In genomic region chr14:75136119-75136966, GRCm38 (mm10) we compare ENCODE assay signal across 9 mouse cellular contexts. TPM values are rescaled to one million over a fixed set of nuclear protein-coding genes. Genes with fewer than 3 reads are reported as not detected.
DNase-seq lines count a peak whose midpoint lies in the region; ATAC-seq and TF ChIP-seq lines count a peak whose summit lies in the region.
"Had no signal": no experiment of that assay in that cellular context is flagged by ENCODE, and none has a peak within 500 bp of the region (broad histone marks: within the 10 kb centered on the region; RNA-seq: fewer than 3 reads in every experiment).

No protein-coding gene starts in this region.

- TF ChIP-seq CTCF in olfactory bulb, adult 2 months (IDR thresholded peaks at IDR 0.05; ENCODE audit: insufficient read depth, low read depth, low read length), result no peak

- H3K27ac ChIP-seq in heart, embryonic 10.5 days, result peak overlapping the region; percentile 56; the same call in 1 of the 2 replicates
- peak overlapping the region; percentile 43 for H3K27ac ChIP-seq in liver, embryonic 12.5 days
- H3K27ac ChIP-seq in olfactory bulb, adult 2 months (ENCODE audit: insufficient read depth, low read depth, low read length), result no peak overlapping the region
- no peak overlapping the region for H3K27ac ChIP-seq in hindbrain, embryonic 13.5 days
- no peak overlapping the region for H3K27ac ChIP-seq in forebrain, embryonic 15.5 days (replicated peaks)
- H3K27ac ChIP-seq: neural tube, embryonic 12.5 days had no signal

- H3K9me3 ChIP-seq in heart, embryonic 10.5 days, result no peaks in the 10 kb centered on the region
- H3K9me3 ChIP-seq in liver, embryonic 12.5 days (replicated peaks), result no peaks in the 10 kb centered on the region
- H3K9me3 ChIP-seq in hindbrain, embryonic 13.5 days, result no peaks in the 10 kb centered on the region
- H3K9me3 ChIP-seq in forebrain, embryonic 15.5 days, result no peaks in the 10 kb centered on the region
- H3K9me3 ChIP-seq: neural tube, embryonic 12.5 days had no signal

- peak overlapping the region; percentile 66 for H3K4me2 ChIP-seq in liver, embryonic 12.5 days
- H3K4me2 ChIP-seq in hindbrain, embryonic 13.5 days, result no peak overlapping the region
- no peak overlapping the region for H3K4me2 ChIP-seq in forebrain, embryonic 15.5 days (replicated peaks)
- H3K4me2 ChIP-seq: neural tube, embryonic 12.5 days had no signal

- 66% methylated on average over 25 of the region's 25 CpGs for WGBS in heart, embryonic 10.5 days
- 28% methylated on average over 25 of the region's 25 CpGs for WGBS in liver, embryonic 12.5 days (ENCODE audit: insufficient replicate concordance)
- 84% methylated on average over 25 of the region's 25 CpGs for WGBS in olfactory bulb, adult 2 months
- 83% methylated on average over 25 of the region's 25 CpGs for WGBS in hindbrain, embryonic 13.5 days
- 86% methylated on average over 25 of the region's 25 CpGs for WGBS in forebrain, embryonic 15.5 days

- no peak for TF ChIP-seq POLR2A in olfactory bulb, adult 2 months (IDR thresholded peaks at IDR 0.05; ENCODE audit: insufficient read depth, low read depth, low read length)

- no peaks in the 10 kb centered on the region for H3K36me3 ChIP-seq in heart, embryonic 10.5 days
- no peaks in the 10 kb centered on the region for H3K36me3 ChIP-seq in liver, embryonic 12.5 days
- no peaks in the 10 kb centered on the region for H3K36me3 ChIP-seq in hindbrain, embryonic 13.5 days
- H3K36me3 ChIP-seq in forebrain, embryonic 15.5 days, result no peaks in the 10 kb centered on the region
- H3K36me3 ChIP-seq: neural tube, embryonic 12.5 days had no signal

- H3K4me1 ChIP-seq in heart, embryonic 10.5 days, result peaks cover 18% of the 10 kb centered on the region
- peaks cover 74% of the 10 kb centered on the region for H3K4me1 ChIP-seq in liver, embryonic 12.5 days
- H3K4me1 ChIP-seq in olfactory bulb, adult 2 months (ENCODE audit: control insufficient read depth, insufficient read depth, low read length), result no peaks in the 10 kb centered on the region
- H3K4me1 ChIP-seq in hindbrain, embryonic 13.5 days (replicated peaks), result 0 out of 2 replicates have a peak, but pooled peaks cover 2% of the 10 kb centered on the region
- H3K4me1 ChIP-seq in forebrain, embryonic 15.5 days, result no peaks in the 10 kb centered on the region
- H3K4me1 ChIP-seq: neural tube, embryonic 12.5 days had no signal

- peak overlapping the region; percentile 57 for H3K9ac ChIP-seq in liver, embryonic 12.5 days
- no peak overlapping the region for H3K9ac ChIP-seq in hindbrain, embryonic 13.5 days
- no peak overlapping the region for H3K9ac ChIP-seq in forebrain, embryonic 15.5 days (replicated peaks)
- H3K9ac ChIP-seq: neural tube, embryonic 12.5 days had no signal

- peak; percentile 46 for ATAC-seq in activated CD4-positive, CD25-positive, alpha-beta regulatory T cell, adult 4 months
- ATAC-seq in liver, embryonic 12.5 days, result no peak
- no peak for ATAC-seq in hindbrain, embryonic 13.5 days (ENCODE audit: low FRiP score)
- no peak for ATAC-seq in forebrain, embryonic 15.5 days (replicated peaks)

- DNase-seq in heart, embryonic 10.5 days (ENCODE audit: low spot score), result no peak
- DNase-seq in heart, postnatal 4 days, result no peak
- no peak for DNase-seq in cerebellum, postnatal 14 days

- H3K4me3 ChIP-seq in heart, embryonic 10.5 days, result 0 out of 2 replicates have a peak overlapping the region, but pooled peaks have one; percentile 10
- peak overlapping the region; percentile 35 for H3K4me3 ChIP-seq in liver, embryonic 12.5 days
- 0 out of 2 replicates have a peak overlapping the region, but pooled peaks have one; percentile 0 for H3K4me3 ChIP-seq in olfactory bulb, adult 2 months (ENCODE audit: insufficient read depth, low read depth, low read length)
- no peak overlapping the region for H3K4me3 ChIP-seq in hindbrain, embryonic 13.5 days
- no peak overlapping the region for H3K4me3 ChIP-seq in forebrain, embryonic 15.5 days
- H3K4me3 ChIP-seq: neural tube, embryonic 12.5 days had no signal

- peaks cover 12% of the 10 kb centered on the region; the same call in 1 of the 2 replicates for H3K27me3 ChIP-seq in heart, embryonic 10.5 days (ENCODE audit: insufficient read depth, poor library complexity, severe bottlenecking)
- H3K27me3 ChIP-seq in liver, embryonic 12.5 days (replicated peaks), result peaks cover 17% of the 10 kb centered on the region
- 0 out of 2 replicates have a peak, but pooled peaks cover 8% of the 10 kb centered on the region for H3K27me3 ChIP-seq in hindbrain, embryonic 13.5 days
- no peaks in the 10 kb centered on the region for H3K27me3 ChIP-seq in forebrain, embryonic 15.5 days
- H3K27me3 ChIP-seq: neural tube, embryonic 12.5 days had no signal

RNA-seq across cellular contexts. Expression of gene Lcp1, which starts 5.4 kb away (rescaled TPM):
- polyA plus RNA-seq in heart, embryonic 10.5 days (2016; fragmentation: Nextera tagmentation; extraction: Ambion mirVana), result 25.5 and 30.8 TPM in 2 replicates
- total RNA-seq in heart, postnatal 4 days (2021), result 10 to 100 TPM; 17.9 to 18.3 TPM
- polyA plus RNA-seq in activated CD4-positive, CD25-positive, alpha-beta regulatory T cell, adult 4 months (2017; shearing (Covaris generic)), result 1,000 to 10,000 TPM; 1,354 to 1,613 TPM
- polyA plus RNA-seq in liver, embryonic 12.5 days (2016; fragmentation: Nextera tagmentation; extraction: Ambion mirVana), result 36.2 and 39.8 TPM in 2 replicates
- not detected in 2 replicates for polyA plus RNA-seq in olfactory bulb, adult 2 months (2012; ENCODE audit: insufficient read depth, insufficient read length, low replicate concordance, missing spikeins)
- polyA plus RNA-seq in hindbrain, embryonic 13.5 days (2015; fragmentation: Nextera tagmentation; extraction: Ambion mirVana), result 15.6 and 16.0 TPM in 2 replicates
- polyA plus RNA-seq in forebrain, embryonic 15.5 days (2015; fragmentation: Nextera tagmentation; extraction: Ambion mirVana), result 11.2 and 12.4 TPM in 2 replicates

RNA-seq across cellular contexts. Expression of gene Lrrc63, which starts 5.7 kb away (rescaled TPM):
- 0.13 TPM in 1 of 2 replicates, not detected in the other for polyA plus RNA-seq in heart, embryonic 10.5 days (2016; fragmentation: Nextera tagmentation; extraction: Ambion mirVana)
- total RNA-seq in heart, postnatal 4 days (2021), result not detected
- polyA plus RNA-seq in activated CD4-positive, CD25-positive, alpha-beta regulatory T cell, adult 4 months (2017; shearing (Covaris generic)), result not detected
- not detected in 2 replicates for polyA plus RNA-seq in liver, embryonic 12.5 days (2016; fragmentation: Nextera tagmentation; extraction: Ambion mirVana)
- polyA plus RNA-seq in olfactory bulb, adult 2 months (2012; ENCODE audit: insufficient read depth, insufficient read length, low replicate concordance, missing spikeins), result not detected in 2 replicates
- 0.08 and 0.14 TPM in 2 replicates for polyA plus RNA-seq in hindbrain, embryonic 13.5 days (2015; fragmentation: Nextera tagmentation; extraction: Ambion mirVana)
- polyA plus RNA-seq in forebrain, embryonic 15.5 days (2015; fragmentation: Nextera tagmentation; extraction: Ambion mirVana), result not detected in 2 replicates

Comparison
In these comparisons a context has a peak if more than half of its experiments do, and no peak if none do; other contexts are left out.
1. H3K27ac ChIP-seq: peak in heart, embryonic 10.5 days (single experiment) and liver, embryonic 12.5 days (single experiment); none in olfactory bulb, adult 2 months (single experiment), hindbrain, embryonic 13.5 days (single experiment) and forebrain, embryonic 15.5 days (single experiment).
2. H3K4me3 ChIP-seq: peak in heart, embryonic 10.5 days (single experiment), liver, embryonic 12.5 days (single experiment) and olfactory bulb, adult 2 months (single experiment); none in hindbrain, embryonic 13.5 days (single experiment) and forebrain, embryonic 15.5 days (single experiment).
3. RNA of gene Lcp1, which starts 5.4 kb away (polyA plus RNA-seq): 1,354 to 1,613 TPM in activated CD4-positive, CD25-positive, alpha-beta regulatory T cell, adult 4 months; 36.2 to 39.8 TPM in liver, embryonic 12.5 days, not detected in olfactory bulb, adult 2 months, 25.5 to 30.8 TPM in heart, embryonic 10.5 days, 15.6 to 16.0 TPM in hindbrain, embryonic 13.5 days and 11.2 to 12.4 TPM in forebrain, embryonic 15.5 days; every median in the first group is over 10 times any median in the second.